Mouse (Mus musculus) kidney, postnatal 0 days (tissue): ENCODE measurements around the gene Gm20388. TPM values are rescaled to one million over a fixed set of nuclear protein-coding genes. Genes with fewer than 3 reads are reported as not detected.

Experiments used
- ATAC-seq: fragments of 200-750 bp; cut with Nextera tagmentation; replicated peaks from 2 replicates; pipeline ENCODE4 v1.8.0; 2017; ENCODE audit warnings: low read depth, moderate number of reproducible peaks, moderate TSS enrichment, moderate library complexity; ENCODE audit not compliant: low FRiP score
- DNase-seq: peaks from one replicate; pipeline ENCODE4 v3.0.0-alpha.2; 2016; ENCODE audit warnings: low spot score
- H3K27ac ChIP-seq: fragments of 300-500 bp; sonication (generic); 2 replicates; pipeline ENCODE4 v1.5.1; 2014; ENCODE audit warnings: mild to moderate bottlenecking
- H3K27me3 ChIP-seq: fragments of 300-500 bp; sonication (generic); 2 replicates; pipeline ENCODE4 v1.6.1; 2014; ENCODE audit warnings: low read length, mixed read lengths; ENCODE audit not compliant: insufficient read depth
- H3K36me3 ChIP-seq: fragments of 300-500 bp; sonication (generic); 2 replicates; pipeline ENCODE4 v1.6.1; 2014; ENCODE audit warnings: low read length, mixed read lengths; ENCODE audit not compliant: insufficient read depth
- H3K4me1 ChIP-seq: fragments of 300-500 bp; sonication (generic); replicated peaks from 2 replicates; pipeline ENCODE4 v1.6.1; 2014; ENCODE audit warnings: antibody characterized with exemption, low read length, mixed read lengths; ENCODE audit not compliant: insufficient read depth
- H3K4me2 ChIP-seq: fragments of 300-500 bp; sonication (generic); 2 replicates; pipeline ENCODE4 v1.6.1; 2014; ENCODE audit warnings: mild to moderate bottlenecking, low read length, moderate library complexity, mixed read lengths
- H3K4me3 ChIP-seq: fragments of 300-500 bp; sonication (generic); replicated peaks from 2 replicates; pipeline ENCODE4 v1.5.1; 2014; ENCODE audit warnings: low read depth, low read length
- H3K9ac ChIP-seq: fragments of 300-500 bp; sonication (generic); 2 replicates; pipeline ENCODE4 v1.6.1; 2014; ENCODE audit warnings: low read depth, low read length
- H3K9me3 ChIP-seq: fragments of 300-500 bp; sonication (generic); replicated peaks from 2 replicates; pipeline ENCODE4 v1.6.1; 2016; ENCODE audit warnings: low read length, inconsistent platforms, mixed read lengths
- CTCF ChIP-seq: IDR thresholded peaks from 2 replicates; pipeline ENCODE4 v1.5.1; 2016; ENCODE audit warnings: antibody characterized with exemption, low read depth, mild to moderate bottlenecking, moderate library complexity
- WGBS: fragments of 180-500 bp; shearing (Covaris S2); extraction: QIAGEN DNeasy Blood & Tissue Kit; methylation state at CpG from one replicate; pipeline ENCODE4 v1.1.7; 2014; 5-methylcytosine and 5-hydroxymethylcytosine counted together
- polyA plus RNA-seq: library from polyadenylated mRNA; unstranded; fragments of >200 nt; fragmentation: Nextera tagmentation; extraction: Ambion mirVana; gene quantifications from 2 replicates; pipeline ENCODE4 v1.2.1, GENCODE M21; 2015

Gene Gm20388
- polyA plus RNA-seq, 1 experiment from 2014 or later: not detected

DNA sequence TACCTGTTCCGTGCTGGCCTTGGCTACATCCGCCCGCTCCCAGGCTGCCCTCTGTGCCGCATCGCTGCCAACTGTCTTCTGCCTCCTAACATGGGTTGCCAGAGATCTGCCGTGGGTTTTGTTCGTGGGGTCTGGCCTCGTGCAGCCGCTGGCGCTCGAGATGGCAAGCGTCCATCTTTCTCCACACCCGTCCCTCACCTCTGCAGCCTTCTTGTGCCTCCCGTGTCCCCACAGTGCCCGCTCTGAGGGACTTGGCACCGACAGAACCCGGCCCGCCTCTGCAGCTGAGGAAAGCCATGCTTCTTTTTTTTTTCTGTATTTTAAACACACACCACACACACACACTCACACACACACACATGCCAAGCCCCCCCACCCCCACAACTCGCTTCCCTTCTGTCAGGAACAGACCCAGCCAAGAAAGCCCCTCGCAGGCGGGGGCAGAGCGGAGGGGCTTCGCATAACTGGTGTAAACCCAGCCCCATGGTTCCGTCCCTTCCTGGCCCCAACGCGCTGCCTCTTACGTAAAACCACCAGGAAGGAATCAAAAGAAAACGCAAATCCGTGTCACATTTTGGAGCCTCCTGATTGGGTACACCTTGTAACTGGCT is 2841.6 kb downstream of the Gm20388 start:
- Histone ChIP-seq H3K27ac (no peak overlapping the region), H3K9ac (no peak overlapping the region), H3K4me3 (no peak overlapping the region), H3K9me3 (no peaks in the 10 kb centered on the region), H3K4me1 (no peaks in the 10 kb centered on the region), H3K27me3 (no peaks in the 10 kb centered on the region), H3K4me2 (no peak overlapping the region), H3K36me3 (no peaks in the 10 kb centered on the region)
- 88% methylated on average over 29 of the region's 29 CpGs for WGBS
- TF ChIP-seq CTCF: no peak
- ATAC-seq (no peak), DNase-seq (no peak)

GRCm38 (mm10) chr8:122758597-122758996 is 2848.0 kb downstream of the Gm20388 start:
- H3K27ac ChIP-seq: no peak overlapping the region
- DNase-seq (no peak), ATAC-seq (no peak)
- no peaks in the 10 kb centered on the region for H3K9me3 ChIP-seq
- no peaks in the 10 kb centered on the region for H3K36me3 ChIP-seq
- H3K27me3 ChIP-seq: no peaks in the 10 kb centered on the region
- no peak overlapping the region for H3K9ac ChIP-seq
- H3K4me1 ChIP-seq: no peaks in the 10 kb centered on the region
- no peak overlapping the region for H3K4me3 ChIP-seq
- TF ChIP-seq CTCF: no peak
- H3K4me2 ChIP-seq: no peak overlapping the region

GRCm38 (mm10) chr8:122760116-122760515 is 2849.5 kb downstream of the Gm20388 start:
- DNase-seq (no peak), ATAC-seq (no peak)
- 80% methylated on average over 7 of the region's 7 CpGs for WGBS
- Histone ChIP-seq H3K9ac (no peak overlapping the region), H3K36me3 (no peaks in the 10 kb centered on the region), H3K4me3 (no peak overlapping the region), H3K27me3 (no peaks in the 10 kb centered on the region), H3K4me2 (no peak overlapping the region), H3K4me1 (no peaks in the 10 kb centered on the region), H3K9me3 (no peaks in the 10 kb centered on the region), H3K27ac (no peak overlapping the region)
- no peak for TF ChIP-seq CTCF

GRCm38 (mm10) chr8:122761109-122761508 is 2850.5 kb downstream of the Gm20388 start:
- no peak for DNase-seq
- Histone ChIP-seq H3K36me3 (no peaks in the 10 kb centered on the region), H3K9me3 (no peaks in the 10 kb centered on the region), H3K27me3 (no peaks in the 10 kb centered on the region), H3K4me1 (no peaks in the 10 kb centered on the region), H3K4me2 (no peak overlapping the region), H3K4me3 (no peak overlapping the region), H3K9ac (no peak overlapping the region), H3K27ac (no peak overlapping the region)
- 65% methylated on average over 6 of the region's 6 CpGs for WGBS
- TF ChIP-seq CTCF: no peak
- no peak for ATAC-seq

- no peaks in the 10 kb centered on the region for H3K9me3 ChIP-seq
- 68% methylated on average over 12 of the region's 12 CpGs for WGBS
Measured at GRCm38 (mm10) chr8:122762731-122763266, 2852.2 kb downstream of the Gm20388 start.

DNA sequence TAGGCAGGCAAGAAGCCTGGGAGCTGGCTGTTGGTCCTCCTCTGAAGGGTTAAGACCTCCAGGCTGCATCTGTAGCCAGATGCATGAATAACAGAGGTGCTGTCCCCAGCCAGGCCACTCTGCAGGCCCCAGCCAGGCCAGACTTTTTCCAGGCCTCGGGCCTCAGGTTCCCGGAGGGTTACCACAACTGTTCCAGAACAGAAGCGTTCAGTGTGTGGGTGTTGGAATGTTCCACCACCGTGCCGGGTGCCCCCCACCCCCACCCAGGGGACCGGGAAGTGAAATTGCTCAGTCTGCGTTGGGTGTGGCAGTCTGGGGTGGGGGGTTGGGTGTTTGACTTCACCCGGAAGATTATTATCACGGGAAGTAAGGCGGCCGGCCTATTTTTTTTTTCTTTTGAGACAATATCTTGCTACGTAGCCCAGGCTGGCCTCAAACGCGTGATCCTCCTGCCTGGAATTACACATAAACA is 2852.7 kb downstream of the Gm20388 start:
- DNase-seq (no peak), ATAC-seq (no peak)
- no peak overlapping the region for H3K4me2 ChIP-seq
- no peaks in the 10 kb centered on the region for H3K4me1 ChIP-seq
- no peaks in the 10 kb centered on the region for H3K36me3 ChIP-seq
- no peaks in the 10 kb centered on the region for H3K9me3 ChIP-seq
- H3K27me3 ChIP-seq: no peaks in the 10 kb centered on the region
- no peak overlapping the region for H3K4me3 ChIP-seq
- H3K27ac ChIP-seq: no peak overlapping the region
- no peak for TF ChIP-seq CTCF
- WGBS: 80% methylated on average over 14 of the region's 14 CpGs
- H3K9ac ChIP-seq: no peak overlapping the region

More at GRCm38 (mm10) chr8:122762731-122763266, 2852.2 kb downstream of the Gm20388 start:
- H3K27ac ChIP-seq: no peak overlapping the region
- no peak for ATAC-seq
- H3K4me3 ChIP-seq: no peak overlapping the region
- H3K36me3 ChIP-seq: no peaks in the 10 kb centered on the region
- TF ChIP-seq CTCF: no peak
- no peaks in the 10 kb centered on the region for H3K4me1 ChIP-seq
- no peak overlapping the region for H3K4me2 ChIP-seq
- H3K27me3 ChIP-seq: no peaks in the 10 kb centered on the region
- H3K9ac ChIP-seq: no peak overlapping the region
- no peak for DNase-seq
